In genomic region chr2:130577021-130577420, GRCm38 (mm10) we compare ENCODE assay signal across 10 mouse cellular contexts. TPM values are rescaled to one million over a fixed set of nuclear protein-coding genes. Genes with fewer than 3 reads are reported as not detected.
DNase-seq lines count a peak whose midpoint lies in the region; ATAC-seq lines count a peak whose summit lies in the region.
"Had no signal": no experiment of that assay in that cellular context is flagged by ENCODE, and none has a peak within 500 bp of the region (broad histone marks: within the 10 kb centered on the region; RNA-seq: fewer than 3 reads in every experiment).

No protein-coding gene starts in this region.

- peaks cover 88% of the 10 kb centered on the region for H3K27me3 ChIP-seq in heart, embryonic 12.5 days (replicated peaks)
- H3K27me3 ChIP-seq in neural tube, embryonic 12.5 days (replicated peaks) = peaks cover 76% of the 10 kb centered on the region
- H3K27me3 ChIP-seq in liver, embryonic 15.5 days = peaks cover 84% of the 10 kb centered on the region

- peaks cover 34% of the 10 kb centered on the region for H3K4me1 ChIP-seq in heart, embryonic 12.5 days (replicated peaks)
- H3K4me1 ChIP-seq in neural tube, embryonic 12.5 days = peaks cover 15% of the 10 kb centered on the region
- H3K4me1 ChIP-seq in liver, embryonic 15.5 days (replicated peaks) = peaks cover 15% of the 10 kb centered on the region

- peaks cover 5% of the 10 kb centered on the region for H3K9me3 ChIP-seq in heart, embryonic 12.5 days (replicated peaks)
- no peaks in the 10 kb centered on the region for H3K9me3 ChIP-seq in neural tube, embryonic 12.5 days
- no peaks in the 10 kb centered on the region for H3K9me3 ChIP-seq in liver, embryonic 15.5 days (replicated peaks)

- no peaks in the 10 kb centered on the region for H3K36me3 ChIP-seq in heart, embryonic 12.5 days
- no peaks in the 10 kb centered on the region for H3K36me3 ChIP-seq in neural tube, embryonic 12.5 days
- no peaks in the 10 kb centered on the region for H3K36me3 ChIP-seq in liver, embryonic 15.5 days (replicated peaks)

- peak overlapping the region; percentile 44 for H3K4me3 ChIP-seq in heart, embryonic 12.5 days
- H3K4me3 ChIP-seq in neural tube, embryonic 12.5 days = no peak overlapping the region
- peak overlapping the region; percentile 6; the same call in 1 of the 2 replicates for H3K4me3 ChIP-seq in liver, embryonic 15.5 days (replicated peaks)

- H3K27ac ChIP-seq in heart, embryonic 12.5 days (ENCODE audit: poor library complexity, severe bottlenecking) = no peak overlapping the region
- no peak overlapping the region for H3K27ac ChIP-seq in neural tube, embryonic 12.5 days
- no peak overlapping the region for H3K27ac ChIP-seq in liver, embryonic 15.5 days (replicated peaks)

- H3K4me2 ChIP-seq in heart, embryonic 12.5 days = peak overlapping the region; percentile 70
- H3K4me2 ChIP-seq in neural tube, embryonic 12.5 days (replicated peaks) = peak overlapping the region; percentile 52
- peak overlapping the region; percentile 46 for H3K4me2 ChIP-seq in liver, embryonic 15.5 days

- no peak overlapping the region for H3K9ac ChIP-seq in heart, embryonic 12.5 days
- H3K9ac ChIP-seq in neural tube, embryonic 12.5 days = no peak overlapping the region
- H3K9ac ChIP-seq in liver, embryonic 15.5 days = no peak overlapping the region

- 3% methylated on average over 9 of the region's 9 CpGs for WGBS in heart, embryonic 12.5 days
- WGBS in neural tube, embryonic 12.5 days = 2% methylated on average over 9 of the region's 9 CpGs
- WGBS in liver, embryonic 15.5 days (ENCODE audit: insufficient replicate concordance) = 8% methylated on average over 9 of the region's 9 CpGs

- ATAC-seq in heart, embryonic 12.5 days (ENCODE audit: insufficient number of reproducible peaks, low FRiP score) = no peak
- no peak for ATAC-seq in neural tube, embryonic 12.5 days (ENCODE audit: low FRiP score, low read depth)
- ATAC-seq in liver, embryonic 15.5 days (ENCODE audit: insufficient read depth) = no peak

- no peak for DNase-seq in heart, adult 18-20 months
- DNase-seq in neural tube, embryonic 10.5 days (ENCODE audit: extremely low spot score, low spot score) = no peak
- no peak for DNase-seq in retina, embryonic 14.5 days (ENCODE audit: low spot score)
- no peak for DNase-seq in ovary, postnatal 14 days (ENCODE audit: low spot score)
- no peak for DNase-seq in cerebellum, postnatal 25 days
- DNase-seq: gastrocnemius, postnatal 10 days had no signal

RNA-seq across cellular contexts. Expression of gene Oxt, which starts 1.0 kb away (rescaled TPM):
- not detected in 2 replicates for polyA plus RNA-seq in heart, embryonic 12.5 days (2016; fragmentation: Nextera tagmentation; extraction: Ambion mirVana)
- total RNA-seq in heart, adult 18-20 months (2021) = not detected
- not detected in 2 replicates for polyA plus RNA-seq in neural tube, embryonic 12.5 days (2016; fragmentation: Nextera tagmentation; extraction: Ambion mirVana)
- polyA plus RNA-seq in liver, embryonic 15.5 days (2015; fragmentation: Nextera tagmentation; extraction: Ambion mirVana) = not detected in 2 replicates
- total RNA-seq: gastrocnemius, postnatal 10 days; layer of hippocampus, postnatal 14 days had no signal

RNA-seq across cellular contexts. Expression of gene Avp, which starts 5.3 kb away (rescaled TPM):
- polyA plus RNA-seq in heart, embryonic 12.5 days (2016; fragmentation: Nextera tagmentation; extraction: Ambion mirVana) = 0.54 and 0.96 TPM in 2 replicates
- total RNA-seq in heart, adult 18-20 months (2021) = 10 to 100 TPM; 15.5 to 25.6 TPM
- not detected in 2 replicates for polyA plus RNA-seq in neural tube, embryonic 12.5 days (2016; fragmentation: Nextera tagmentation; extraction: Ambion mirVana)
- not detected in 2 replicates for polyA plus RNA-seq in liver, embryonic 15.5 days (2015; fragmentation: Nextera tagmentation; extraction: Ambion mirVana)

RNA-seq across cellular contexts. Expression of gene Mrps26, which starts 13.5 kb away (rescaled TPM):
- 66.9 and 67.2 TPM in 2 replicates for polyA plus RNA-seq in heart, embryonic 12.5 days (2016; fragmentation: Nextera tagmentation; extraction: Ambion mirVana)
- total RNA-seq in heart, adult 18-20 months (2021) = 10 to 100 TPM; 68.5 to 72.4 TPM
- polyA plus RNA-seq in neural tube, embryonic 12.5 days (2016; fragmentation: Nextera tagmentation; extraction: Ambion mirVana) = 77.7 and 80.8 TPM in 2 replicates
- 40.3 and 41.1 TPM in 2 replicates for polyA plus RNA-seq in liver, embryonic 15.5 days (2015; fragmentation: Nextera tagmentation; extraction: Ambion mirVana)

RNA-seq across cellular contexts. Expression of gene Fastkd5, which starts 52.8 kb away (rescaled TPM):
- 15.6 and 16.1 TPM in 2 replicates for polyA plus RNA-seq in heart, embryonic 12.5 days (2016; fragmentation: Nextera tagmentation; extraction: Ambion mirVana)
- total RNA-seq in heart, adult 18-20 months (2021) = 1 to 10 TPM; 7.7 to 7.9 TPM
- 15.1 and 17.2 TPM in 2 replicates for polyA plus RNA-seq in neural tube, embryonic 12.5 days (2016; fragmentation: Nextera tagmentation; extraction: Ambion mirVana)
- polyA plus RNA-seq in liver, embryonic 15.5 days (2015; fragmentation: Nextera tagmentation; extraction: Ambion mirVana) = 8.6 and 9.5 TPM in 2 replicates

RNA-seq across cellular contexts. Expression of gene Ubox5, which starts 52.8 kb away (rescaled TPM):
- polyA plus RNA-seq in heart, embryonic 12.5 days (2016; fragmentation: Nextera tagmentation; extraction: Ambion mirVana) = 8.8 TPM in 2 replicates
- total RNA-seq in heart, adult 18-20 months (2021) = 1 to 10 TPM; 4.1 to 4.6 TPM
- polyA plus RNA-seq in neural tube, embryonic 12.5 days (2016; fragmentation: Nextera tagmentation; extraction: Ambion mirVana) = 13.1 and 14.4 TPM in 2 replicates
- 4.8 and 5.0 TPM in 2 replicates for polyA plus RNA-seq in liver, embryonic 15.5 days (2015; fragmentation: Nextera tagmentation; extraction: Ambion mirVana)
